Mouse (Mus musculus) stomach, postnatal 0 days (tissue): Measurements from ENCODE around the gene AI413582. TPM values are rescaled to one million over a fixed set of nuclear protein-coding genes. Genes with fewer than 3 reads are reported as not detected.
A peak's percentile ranks its signal among the peaks of the same experiment; 100 is the strongest.

Source experiments
- ATAC-seq: fragments of 200-750 bp; cut with Nextera tagmentation; 2 replicates; pipeline ENCODE4 v1.8.0; 2017; ENCODE audit not compliant: low FRiP score, low TSS enrichment
- DNase-seq: peaks from one replicate; pipeline ENCODE4 v3.0.0-alpha.2; 2016; ENCODE audit warnings: low spot score
- H3K27ac ChIP-seq: fragments of 300-500 bp; sonication (generic); replicated peaks from 2 replicates; pipeline ENCODE4 v1.5.1; 2014; ENCODE audit warnings: mild to moderate bottlenecking, control low read depth
- H3K27me3 ChIP-seq: fragments of 300-500 bp; sonication (generic); 2 replicates; pipeline ENCODE4 v1.6.1; 2014; ENCODE audit warnings: low read length; ENCODE audit not compliant: control insufficient read depth, insufficient read depth
- H3K36me3 ChIP-seq: fragments of 300-500 bp; sonication (generic); 2 replicates; pipeline ENCODE4 v1.6.1; 2014; ENCODE audit warnings: low read length, mixed read lengths; ENCODE audit not compliant: control insufficient read depth, insufficient read depth
- H3K4me1 ChIP-seq: fragments of 300-500 bp; sonication (generic); replicated peaks from 2 replicates; pipeline ENCODE4 v1.6.1; 2014; ENCODE audit warnings: antibody characterized with exemption; ENCODE audit not compliant: control insufficient read depth, insufficient read depth
- H3K4me2 ChIP-seq: fragments of 300-500 bp; sonication (generic); replicated peaks from 2 replicates; pipeline ENCODE4 v1.6.1; 2014; ENCODE audit warnings: low read depth, mild to moderate bottlenecking, control low read depth, moderate library complexity
- H3K4me3 ChIP-seq: fragments of 300-500 bp; sonication (generic); 2 replicates; pipeline ENCODE4 v1.5.1; 2014; ENCODE audit warnings: low read depth, low read length, control low read depth
- H3K9ac ChIP-seq: fragments of 300-500 bp; sonication (generic); 2 replicates; pipeline ENCODE4 v1.6.1; 2014; ENCODE audit warnings: mild to moderate bottlenecking, low read length, control low read depth, mixed read lengths
- H3K9me3 ChIP-seq: fragments of 300-500 bp; sonication (generic); 2 replicates; pipeline ENCODE4 v1.6.1; 2016; ENCODE audit warnings: low read length; ENCODE audit not compliant: control insufficient read depth
- CTCF ChIP-seq: IDR thresholded peaks from 2 replicates; pipeline ENCODE4 v1.5.1; 2016; ENCODE audit warnings: antibody characterized with exemption, low read depth, mild to moderate bottlenecking, moderate library complexity
- EP300 ChIP-seq: optimal IDR thresholded peaks from 2 replicates; pipeline ENCODE3; 2016; ENCODE audit warnings: antibody characterized with exemption
- WGBS: fragments of 180-500 bp; shearing (Covaris S2); extraction: QIAGEN DNeasy Blood & Tissue Kit; methylation state at CpG from one replicate; pipeline ENCODE4 v1.1.7; 2014; 5-methylcytosine and 5-hydroxymethylcytosine counted together
- polyA plus RNA-seq: library from polyadenylated mRNA; unstranded; fragments of >200 nt; fragmentation: Nextera tagmentation; extraction: Ambion mirVana; gene quantifications from 2 replicates; pipeline ENCODE4 v1.2.1, GENCODE M21; 2015

AI413582 gene
- polyA plus RNA-seq: 37.1 and 37.7 TPM in 2 replicates

DNA sequence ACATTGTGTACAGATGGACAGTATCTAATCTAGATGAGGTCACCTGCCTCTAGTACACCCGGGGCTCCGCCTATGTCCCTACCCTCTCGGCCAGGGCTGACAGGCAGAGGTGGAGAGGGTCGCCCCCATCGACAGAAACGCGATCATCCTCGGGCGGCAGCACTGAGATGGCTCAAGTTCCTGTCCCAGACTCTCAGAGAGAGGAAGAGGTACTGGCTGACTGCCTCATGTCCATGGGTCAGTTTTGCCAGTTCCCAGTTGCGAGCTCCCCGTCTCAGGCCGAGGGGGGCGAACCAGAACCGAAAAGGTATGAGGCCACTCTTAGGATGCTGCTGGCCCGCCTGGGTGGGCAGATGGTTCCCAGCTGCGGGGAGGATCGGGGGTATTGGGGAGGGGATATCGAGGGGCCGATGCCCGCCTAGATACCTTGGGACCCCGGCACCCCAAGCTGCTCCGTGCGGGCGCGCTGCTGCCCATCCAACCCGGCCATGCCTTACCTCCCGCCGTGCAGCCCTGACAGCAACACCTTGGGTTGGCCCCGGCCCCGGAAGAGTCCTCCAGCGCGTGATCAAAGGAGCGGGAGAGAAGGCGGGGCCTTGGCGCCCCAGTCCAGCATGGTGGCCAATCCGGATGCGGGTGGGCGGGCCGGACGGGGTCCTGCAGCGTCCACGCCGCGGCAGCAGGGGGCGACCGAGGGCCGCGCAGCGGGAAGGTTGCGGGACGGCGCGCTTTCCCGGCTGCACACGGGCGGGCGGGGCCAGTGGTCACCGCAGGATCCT, at the start of gene AI413582:
Gene AI413582 (minus strand): TSS at position 594 of the 779 bp plus-strand sequence.
- peak within 1 kb of the TSS; percentile 76 for H3K9ac ChIP-seq
- H3K27me3 ChIP-seq: no peaks in the 10 kb centered on the region
- under 1% methylated on average over 51 of the region's 58 CpGs for WGBS
- peak; percentile 98 for DNase-seq
- H3K4me2 ChIP-seq: peak within 1 kb of the TSS; percentile 98
- H3K4me1 ChIP-seq: 0 out of 2 replicates have a peak, but pooled peaks cover 3% of the 10 kb centered on the region
- H3K27ac ChIP-seq: peak within 1 kb of the TSS; percentile 80
- H3K36me3 ChIP-seq: no peaks in the 10 kb centered on the region
- H3K4me3 ChIP-seq: peak within 1 kb of the TSS; percentile 63
- no peaks in the 10 kb centered on the region for H3K9me3 ChIP-seq
- ATAC-seq: peak; percentile 93
- peak; percentile 96 for TF ChIP-seq CTCF
- TF ChIP-seq EP300: no peak

DNA sequence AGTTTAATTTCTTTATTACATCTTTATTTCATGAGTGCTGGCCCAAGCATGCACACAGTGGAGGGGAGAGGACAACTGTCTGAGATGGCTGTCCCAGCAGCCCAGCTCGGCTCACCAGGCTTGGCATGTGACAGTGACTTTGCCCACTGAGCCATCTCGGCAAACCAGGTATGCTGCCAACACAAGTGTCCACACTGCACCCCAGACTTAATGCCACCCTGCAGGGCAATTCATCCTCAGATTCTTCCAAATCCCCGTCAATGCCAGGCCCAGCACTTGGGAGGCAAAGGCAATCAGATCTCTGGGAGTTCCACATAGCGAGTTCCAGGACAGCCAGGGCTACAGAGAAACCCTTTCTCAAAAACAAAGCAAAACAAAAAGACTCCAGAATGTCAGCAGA, 47.5 kb upstream of the AI413582 start:
- Histone ChIP-seq H3K36me3 (no peaks in the 10 kb centered on the region; the same call in 1 of the 2 replicates), H3K9ac (no peak overlapping the region), H3K4me2 (no peak overlapping the region), H3K27ac (no peak overlapping the region), H3K27me3 (no peaks in the 10 kb centered on the region), H3K4me3 (no peak overlapping the region), H3K9me3 (no peaks in the 10 kb centered on the region), H3K4me1 (no peaks in the 10 kb centered on the region)
- TF ChIP-seq CTCF: no peak
- TF ChIP-seq EP300: no peak
- 75% methylated on average over 4 of the region's 4 CpGs for WGBS
- no peak for DNase-seq
- no peak for ATAC-seq

DNA sequence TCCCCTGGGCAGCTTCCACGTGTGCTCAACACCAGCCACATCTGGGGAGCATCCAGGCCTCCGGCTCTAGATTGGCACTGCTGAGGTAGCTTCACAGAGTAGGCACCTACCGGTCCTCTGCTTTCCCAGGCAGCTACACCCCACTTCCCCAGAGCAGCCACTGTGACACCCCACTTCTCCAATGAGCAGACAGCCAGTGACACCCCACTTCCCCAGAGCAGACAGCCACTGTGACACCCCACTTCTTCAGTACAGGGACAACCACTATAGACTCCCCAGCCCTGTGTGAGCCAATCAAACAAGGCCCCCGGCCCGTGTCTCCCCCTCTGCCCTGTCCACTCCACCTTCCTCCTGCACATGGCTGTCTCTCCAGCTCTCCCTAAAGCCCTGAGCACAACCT, 46.4 kb upstream of the AI413582 start:
- H3K9me3 ChIP-seq: no peaks in the 10 kb centered on the region
- no peak for ATAC-seq
- 76% methylated on average over 5 of the region's 5 CpGs for WGBS

DNA sequence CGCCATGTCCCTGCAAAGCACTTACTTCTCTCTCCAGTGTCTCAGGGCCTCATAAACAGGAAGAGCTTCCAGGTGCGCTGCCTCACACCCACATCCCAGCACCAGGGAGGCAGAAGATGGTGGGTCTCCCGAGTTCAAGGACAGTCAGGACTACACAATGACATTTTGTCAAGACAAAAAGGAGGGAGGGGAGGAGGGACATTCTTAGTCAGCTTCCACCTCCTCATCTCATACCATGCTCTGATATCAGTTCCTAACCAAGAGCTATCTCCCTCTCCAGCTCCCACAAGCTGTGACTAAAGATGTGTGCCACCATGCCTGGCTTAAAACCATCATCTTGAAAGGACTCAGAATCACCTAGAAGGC, 45.9 kb upstream of the AI413582 start:
- Histone ChIP-seq H3K4me1 (no peaks in the 10 kb centered on the region), H3K36me3 (no peaks in the 10 kb centered on the region; the same call in 1 of the 2 replicates), H3K9me3 (no peaks in the 10 kb centered on the region), H3K4me2 (no peak overlapping the region), H3K27me3 (no peaks in the 10 kb centered on the region), H3K27ac (no peak overlapping the region), H3K4me3 (no peak overlapping the region), H3K9ac (no peak overlapping the region)
- TF ChIP-seq CTCF: no peak
- TF ChIP-seq EP300: no peak
- DNase-seq (no peak), ATAC-seq (no peak)
- 47% methylated on average over 3 of the region's 3 CpGs for WGBS

More for the DNA sequence above, 46.4 kb upstream of the AI413582 start:
- H3K9ac ChIP-seq: no peak overlapping the region
- no peak overlapping the region for H3K27ac ChIP-seq
- TF ChIP-seq CTCF (no peak), EP300 (no peak)
- no peak overlapping the region for H3K4me2 ChIP-seq
- no peak for DNase-seq
- no peak overlapping the region for H3K4me3 ChIP-seq
- H3K36me3 ChIP-seq: no peaks in the 10 kb centered on the region; the same call in 1 of the 2 replicates
- H3K27me3 ChIP-seq: no peaks in the 10 kb centered on the region
- no peaks in the 10 kb centered on the region for H3K4me1 ChIP-seq

DNA sequence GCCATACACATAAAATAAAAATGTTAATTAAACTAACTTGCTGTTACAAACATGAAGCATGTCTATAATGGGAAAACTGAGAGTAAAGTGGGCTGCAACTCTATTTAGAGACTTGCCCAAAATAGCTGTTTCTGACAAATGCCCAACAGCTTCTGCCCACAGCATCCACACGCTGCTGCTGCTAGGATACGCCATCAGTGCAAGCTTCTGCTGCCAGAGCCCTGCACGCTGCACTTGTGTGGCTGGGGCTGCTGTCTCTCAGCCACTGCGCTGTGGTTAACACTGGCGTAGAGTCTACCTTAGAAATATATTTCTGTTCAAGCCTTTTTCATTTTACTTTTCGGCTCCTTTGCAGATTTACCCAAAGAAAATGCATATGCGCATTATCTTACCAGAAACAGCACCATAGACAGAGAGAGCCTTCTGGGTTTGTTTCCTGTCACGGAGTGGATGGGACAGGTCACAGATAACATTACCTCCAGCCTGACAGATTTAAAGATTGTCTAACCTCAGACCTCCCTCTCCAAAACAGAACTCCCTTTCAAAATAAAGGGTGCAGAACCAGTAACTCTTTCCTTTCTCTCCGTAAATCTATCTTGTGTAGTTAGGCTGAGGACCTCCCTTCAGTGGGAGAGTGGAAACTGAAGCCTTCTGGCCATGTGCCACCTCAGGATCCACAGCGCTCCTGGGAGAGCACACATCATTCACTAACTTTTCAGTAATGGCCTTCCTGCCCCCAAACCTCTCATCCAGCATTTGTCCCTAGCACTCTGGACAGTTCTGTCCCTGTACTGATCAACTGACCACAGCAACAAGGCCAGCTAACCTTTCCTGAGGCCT, 45.3 kb upstream of the AI413582 start:
- TF ChIP-seq EP300: no peak
- no peak for TF ChIP-seq CTCF
- DNase-seq (no peak), ATAC-seq (no peak)
- Histone ChIP-seq H3K36me3 (no peaks in the 10 kb centered on the region; the same call in 1 of the 2 replicates), H3K4me1 (no peaks in the 10 kb centered on the region), H3K4me2 (no peak overlapping the region), H3K9ac (no peak overlapping the region), H3K27me3 (no peaks in the 10 kb centered on the region), H3K4me3 (no peak overlapping the region), H3K9me3 (no peaks in the 10 kb centered on the region), H3K27ac (no peak overlapping the region)
- WGBS: 72% methylated on average over 10 of the region's 10 CpGs
